Mouse (Mus musculus): ENCODE measurements around the gene Ttyh2. TPM values are rescaled to one million over a fixed set of nuclear protein-coding genes. Genes with fewer than 3 reads are reported as not detected.

Gene Ttyh2
- polyA plus RNA-seq, 1 experiment, result 12.4 TPM

Other genes starting within 250 kb of the Ttyh2 start
- gene Rpl38, start 6.9 kb upstream of the Ttyh2 start, polyA plus RNA-seq (2012; ENCODE audit: insufficient read depth, insufficient read length, missing spikeins), result 1,001 and 1,648 TPM in 2 replicates
- not detected in 2 replicates for gene Dnaic2, start 52.0 kb downstream of the Ttyh2 start, polyA plus RNA-seq (2012; ENCODE audit: insufficient read depth, insufficient read length, missing spikeins)
- gene Kif19a, start 90.0 kb downstream of the Ttyh2 start, polyA plus RNA-seq (2012; ENCODE audit: insufficient read depth, insufficient read length, missing spikeins), result 0.99 TPM in 1 of 2 replicates, not detected in the other
- gene Btbd17, start 120.5 kb downstream of the Ttyh2 start, polyA plus RNA-seq (2012; ENCODE audit: insufficient read depth, insufficient read length, missing spikeins), result not detected in 2 replicates
- gene Gpr142, start 123.5 kb downstream of the Ttyh2 start, polyA plus RNA-seq (2012; ENCODE audit: insufficient read depth, insufficient read length, missing spikeins), result not detected in 2 replicates
- gene Gprc5c, start 175.7 kb downstream of the Ttyh2 start, polyA plus RNA-seq (2012; ENCODE audit: insufficient read depth, insufficient read length, missing spikeins), result 5.4 and 8.4 TPM in 2 replicates
- 0.58 and 1.1 TPM in 2 replicates for gene Cd300a, start 214.6 kb downstream of the Ttyh2 start, polyA plus RNA-seq (2012; ENCODE audit: insufficient read depth, insufficient read length, missing spikeins)

All from brown adipose tissue, adult 24 weeks (tissue).